Mouse (Mus musculus): Measurements from ENCODE around the gene Fam71b.

Gene Fam71b

GRCm38 (mm10) chr11:46396167-46396859 lies at the start of gene Fam71b:
Gene Fam71b, plus strand, starts transcription at chr11:46396559.
- DNase-seq (ENCODE audit: low spot score), result no peak

GRCm38 (mm10) chr11:46347756-46348155 lies 48.6 kb upstream of the Fam71b start:
- DNase-seq (ENCODE audit: low spot score), result no peak

GRCm38 (mm10) chr11:46348416-46348815 lies 47.9 kb upstream of the Fam71b start:
- DNase-seq (ENCODE audit: low spot score), result no peak

- no peak for DNase-seq (ENCODE audit: low spot score)
Observed at GRCm38 (mm10) chr11:46349681-46350410, 46.5 kb upstream of the Fam71b start.

GRCm38 (mm10) chr11:46358369-46358768 lies 38.0 kb upstream of the Fam71b start:
- no peak for DNase-seq (ENCODE audit: low spot score)

GRCm38 (mm10) chr11:46360991-46361665 lies 35.2 kb upstream of the Fam71b start:
- DNase-seq (ENCODE audit: low spot score), result no peak

- no peak for DNase-seq (ENCODE audit: low spot score)
Observed at GRCm38 (mm10) chr11:46362061-46363022, 34.0 kb upstream of the Fam71b start.

- no peak for DNase-seq (ENCODE audit: low spot score)
Observed at GRCm38 (mm10) chr11:46363864-46364263, 32.5 kb upstream of the Fam71b start.

GRCm38 (mm10) chr11:46365744-46366143 lies 30.6 kb upstream of the Fam71b start:
- no peak for DNase-seq (ENCODE audit: low spot score)

GRCm38 (mm10) chr11:46366357-46366756 lies 30.0 kb upstream of the Fam71b start:
- DNase-seq (ENCODE audit: low spot score), result no peak

- no peak for DNase-seq (ENCODE audit: low spot score)
Observed at GRCm38 (mm10) chr11:46370457-46370856, 25.9 kb upstream of the Fam71b start.

- DNase-seq (ENCODE audit: low spot score), result no peak
Observed at GRCm38 (mm10) chr11:46371250-46371649, 25.1 kb upstream of the Fam71b start.

GRCm38 (mm10) chr11:46372331-46372953 lies 23.9 kb upstream of the Fam71b start:
- DNase-seq (ENCODE audit: low spot score), result no peak

- no peak for DNase-seq (ENCODE audit: low spot score)
Observed at GRCm38 (mm10) chr11:46373071-46374030, 23.0 kb upstream of the Fam71b start.

- DNase-seq (ENCODE audit: low spot score), result no peak
Observed at GRCm38 (mm10) chr11:46375015-46375414, 21.3 kb upstream of the Fam71b start.

- no peak for DNase-seq (ENCODE audit: low spot score)
Observed at GRCm38 (mm10) chr11:46377316-46377715, 19.0 kb upstream of the Fam71b start.

- no peak for DNase-seq (ENCODE audit: low spot score)
Observed at GRCm38 (mm10) chr11:46377819-46378782, 18.3 kb upstream of the Fam71b start.

GRCm38 (mm10) chr11:46380097-46380675 lies 16.2 kb upstream of the Fam71b start:
- no peak for DNase-seq (ENCODE audit: low spot score)

GRCm38 (mm10) chr11:46382466-46382865 lies 13.9 kb upstream of the Fam71b start:
- DNase-seq (ENCODE audit: low spot score), result no peak
